Mouse (Mus musculus) kidney, adult 2 months (tissue): ENCODE data around the gene Atg13.

Experiments
- CTCF ChIP-seq: fragments of 200-500 bp; conservative IDR thresholded peaks from 2 replicates; pipeline ENCODE4 v1.5.1; 2011; ENCODE audit warnings: low read depth, mild to moderate bottlenecking, control low read depth, low read length, moderate library complexity, mixed read lengths; ENCODE audit not compliant: insufficient read depth, insufficient read length
- POLR2A ChIP-seq: fragments of 200-500 bp; IDR thresholded peaks from one replicate; pipeline ENCODE4 v1.6.1; 2011; ENCODE audit warnings: low read depth, low read length, control low read depth

- no peak for TF ChIP-seq CTCF
- no peak for TF ChIP-seq POLR2A
Observed at GRCm38 (mm10) chr2:91708361-91708760, 2.0 kb downstream of the Atg13 start.
